Mouse (Mus musculus): ENCODE measurements around the gene Trip12. TPM values are rescaled to one million over a fixed set of nuclear protein-coding genes. Genes with fewer than 3 reads are reported as not detected.

Trip12 gene
- total and polyA plus RNA-seq, 3 experiments: 26.9 to 205 (median 177) TPM

DNA sequence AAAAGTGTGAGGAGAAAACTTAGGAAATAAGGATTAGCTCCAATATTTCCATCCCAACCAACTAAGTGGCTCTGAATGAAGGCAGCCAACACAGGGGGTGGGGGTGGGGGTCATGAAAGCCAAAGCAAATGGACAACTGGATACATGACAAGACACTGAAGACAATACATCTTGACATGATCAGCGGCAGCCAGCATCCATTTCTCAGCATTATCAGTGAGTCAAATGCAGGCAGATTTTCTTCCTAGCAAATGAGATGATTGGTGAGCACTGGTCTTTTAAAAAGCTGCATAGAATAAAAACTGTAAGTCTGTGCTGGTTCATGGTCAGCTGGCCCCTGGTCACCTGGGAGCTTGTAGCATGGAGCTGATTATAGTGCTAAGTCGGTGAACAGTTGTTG, 14.7 kb upstream of the Trip12 start:
- intact Hi-C loops (cut with DNase I): no loop called here
- TF ChIP-seq EP300 (IDR thresholded peaks at IDR 0.05; ENCODE audit: insufficient read depth, low read depth, low read length): no peak
- TF ChIP-seq POLR2A (IDR thresholded peaks at IDR 0.05; ENCODE audit: insufficient read depth, low read depth, low read length): no peak
- no peak for TF ChIP-seq CTCF (IDR thresholded peaks at IDR 0.05)
- Histone ChIP-seq H3K36me3 (ENCODE audit: control insufficient read depth, insufficient read depth, low read length) (no peaks in the 10 kb centered on the region), H3K79me2 (replicated peaks; ENCODE audit: control insufficient read depth, insufficient read depth, low read length) (no peaks in the 10 kb centered on the region), H3K9ac (ENCODE audit: low read depth, low read length) (no peak overlapping the region), H3K4me1 (ENCODE audit: control insufficient read depth, insufficient read depth, low read length) (peaks cover 3% of the 10 kb centered on the region; the same call in 1 of the 2 replicates), H3K4me3 (no peak overlapping the region), H3K27me3 (ENCODE audit: control insufficient read depth, insufficient read depth, low read length) (no peaks in the 10 kb centered on the region), H3K27ac (no peak overlapping the region)
- DNase-seq: no peak
- 82% methylated on average over 2 of the region's 2 CpGs for WGBS

DNA sequence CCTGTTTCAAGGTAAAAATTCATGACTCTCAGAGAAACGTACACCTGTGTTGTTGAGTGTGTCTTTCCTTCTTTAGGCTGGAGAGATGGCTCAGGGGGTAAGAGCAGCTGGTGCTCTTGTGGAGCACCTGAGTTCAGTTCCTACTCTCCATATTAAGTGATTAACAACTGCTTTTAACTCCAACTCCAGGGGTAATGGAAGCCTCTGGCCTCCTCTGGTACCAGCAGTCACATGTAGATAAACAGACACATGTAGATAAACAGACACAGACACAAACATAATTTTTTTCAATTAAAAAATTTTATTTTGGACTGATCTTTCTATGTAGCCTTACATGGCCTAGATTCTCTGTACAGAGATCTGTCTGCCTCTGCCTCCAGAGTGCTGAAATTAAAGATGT, 13.4 kb upstream of the Trip12 start:
- Histone ChIP-seq H3K4me1 (ENCODE audit: control insufficient read depth, insufficient read depth, low read length) (peaks cover 3% of the 10 kb centered on the region; the same call in 1 of the 2 replicates), H3K36me3 (ENCODE audit: control insufficient read depth, insufficient read depth, low read length) (no peaks in the 10 kb centered on the region), H3K9ac (ENCODE audit: low read depth, low read length) (no peak overlapping the region), H3K4me3 (no peak overlapping the region), H3K27ac (no peak overlapping the region), H3K27me3 (ENCODE audit: control insufficient read depth, insufficient read depth, low read length) (no peaks in the 10 kb centered on the region), H3K79me2 (replicated peaks; ENCODE audit: control insufficient read depth, insufficient read depth, low read length) (no peaks in the 10 kb centered on the region)
- no peak for DNase-seq
- intact Hi-C loops (cut with DNase I): no loop called here
- no peak for TF ChIP-seq EP300 (IDR thresholded peaks at IDR 0.05; ENCODE audit: insufficient read depth, low read depth, low read length)
- 91% methylated on average over 1 of the region's 1 CpGs for WGBS

DNA sequence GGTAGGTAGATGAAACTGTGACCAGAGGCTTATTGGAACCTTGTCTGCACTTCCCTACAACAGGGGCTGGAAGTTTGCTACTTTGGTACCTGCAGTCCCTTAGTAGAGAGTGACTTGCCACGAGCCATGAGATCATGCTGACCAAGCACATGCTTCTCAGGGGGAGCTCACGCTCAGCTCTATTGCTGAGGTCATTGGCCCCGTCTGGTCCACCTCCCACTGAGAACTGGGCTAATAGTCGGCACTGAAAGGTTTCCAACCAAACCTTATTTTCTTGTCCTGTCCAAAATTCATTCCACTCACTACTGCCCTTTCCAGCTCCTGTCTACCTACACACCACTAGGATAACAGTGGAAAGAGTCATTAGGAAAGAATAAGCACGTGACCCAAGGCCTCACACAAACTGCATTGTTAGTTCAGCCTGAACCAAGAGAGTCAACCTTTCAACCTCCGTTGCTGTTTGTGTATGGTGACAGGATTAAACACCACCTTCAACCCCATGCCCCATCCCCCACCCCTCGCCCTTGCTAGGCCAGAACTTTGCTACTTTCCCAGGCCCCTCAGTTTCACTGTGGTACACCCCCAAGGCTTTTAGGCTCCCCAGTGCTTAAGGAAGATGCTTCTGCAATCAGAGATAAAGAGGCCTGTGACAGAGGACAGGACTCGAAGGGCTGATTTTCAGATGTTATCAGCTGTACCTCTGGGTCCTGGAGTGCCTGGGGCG, 11.4 kb upstream of the Trip12 start:
- Histone ChIP-seq H3K4me1 (ENCODE audit: control insufficient read depth, insufficient read depth, low read length) (peaks cover 3% of the 10 kb centered on the region; the same call in 1 of the 2 replicates), H3K79me2 (replicated peaks; ENCODE audit: control insufficient read depth, insufficient read depth, low read length) (no peaks in the 10 kb centered on the region), H3K27me3 (ENCODE audit: control insufficient read depth, insufficient read depth, low read length) (no peaks in the 10 kb centered on the region), H3K9ac (ENCODE audit: low read depth, low read length) (no peak overlapping the region), H3K27ac (no peak overlapping the region), H3K4me3 (no peak overlapping the region), H3K36me3 (ENCODE audit: control insufficient read depth, insufficient read depth, low read length) (no peaks in the 10 kb centered on the region)
- DNase-seq: no peak
- TF ChIP-seq EP300 (IDR thresholded peaks at IDR 0.05; ENCODE audit: insufficient read depth, low read depth, low read length): no peak
- no peak for TF ChIP-seq CTCF (IDR thresholded peaks at IDR 0.05)
- no peak for TF ChIP-seq POLR2A (IDR thresholded peaks at IDR 0.05; ENCODE audit: insufficient read depth, low read depth, low read length)
- WGBS: 46% methylated on average over 9 of the region's 9 CpGs
- intact Hi-C loops (cut with DNase I): no loop called here

DNA sequence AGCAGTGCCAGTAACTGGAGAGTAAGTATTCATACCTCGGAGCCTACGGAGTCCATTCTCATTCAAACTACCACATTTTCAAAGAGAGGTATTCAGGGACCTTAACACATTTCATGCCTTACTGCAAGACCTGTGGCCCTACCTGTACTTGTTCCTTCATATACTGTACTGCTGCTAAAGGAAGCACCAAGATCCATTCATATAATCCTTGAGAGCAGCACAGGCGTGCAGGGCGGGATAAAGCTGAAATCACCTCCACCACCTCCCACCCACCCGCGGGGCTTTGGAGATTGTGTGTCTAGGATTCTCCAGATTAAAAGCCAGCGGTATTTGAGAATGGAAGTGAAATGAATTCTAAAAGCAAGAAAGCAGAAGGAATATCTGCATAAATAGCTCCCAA, 10.2 kb upstream of the Trip12 start:
- no peak overlapping the region for H3K9ac ChIP-seq (ENCODE audit: low read depth, low read length)
- no peak overlapping the region for H3K27ac ChIP-seq
- WGBS: 90% methylated on average over 7 of the region's 7 CpGs
- intact Hi-C loops (cut with DNase I): no loop called here
- H3K27me3 ChIP-seq (ENCODE audit: control insufficient read depth, insufficient read depth, low read length): no peaks in the 10 kb centered on the region
- TF ChIP-seq EP300 (IDR thresholded peaks at IDR 0.05; ENCODE audit: insufficient read depth, low read depth, low read length) (no peak), POLR2A (IDR thresholded peaks at IDR 0.05; ENCODE audit: insufficient read depth, low read depth, low read length) (no peak), CTCF (IDR thresholded peaks at IDR 0.05) (no peak)
- H3K79me2 ChIP-seq (replicated peaks; ENCODE audit: control insufficient read depth, insufficient read depth, low read length): no peaks in the 10 kb centered on the region
- H3K4me3 ChIP-seq: no peak overlapping the region
- peaks cover 3% of the 10 kb centered on the region; the same call in 1 of the 2 replicates for H3K4me1 ChIP-seq (ENCODE audit: control insufficient read depth, insufficient read depth, low read length)
- DNase-seq: no peak
- no peaks in the 10 kb centered on the region for H3K36me3 ChIP-seq (ENCODE audit: control insufficient read depth, insufficient read depth, low read length)

DNA sequence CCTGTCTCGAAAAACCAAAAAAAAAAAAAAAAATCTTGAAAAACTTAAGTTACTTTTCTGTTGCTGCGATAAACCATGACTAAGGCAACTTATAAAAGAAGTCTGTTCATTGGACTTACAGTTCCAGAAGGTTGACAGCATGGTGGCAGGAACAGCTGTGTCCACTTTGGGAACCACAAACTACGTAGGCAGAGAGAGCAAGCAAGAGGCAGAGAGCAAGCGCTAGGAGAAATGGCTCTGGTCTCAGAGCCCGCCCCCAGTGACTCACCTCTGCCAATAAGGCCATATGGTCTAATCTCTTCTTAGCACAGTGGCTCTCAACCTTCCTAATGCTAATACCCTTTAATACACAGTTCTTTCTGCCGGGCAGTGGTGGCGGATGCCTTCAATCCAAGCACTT, 9.5 kb upstream of the Trip12 start:
- H3K27me3 ChIP-seq (ENCODE audit: control insufficient read depth, insufficient read depth, low read length): no peaks in the 10 kb centered on the region
- no peaks in the 10 kb centered on the region for H3K79me2 ChIP-seq (replicated peaks; ENCODE audit: control insufficient read depth, insufficient read depth, low read length)
- TF ChIP-seq POLR2A (IDR thresholded peaks at IDR 0.05; ENCODE audit: insufficient read depth, low read depth, low read length) (no peak), EP300 (IDR thresholded peaks at IDR 0.05; ENCODE audit: insufficient read depth, low read depth, low read length) (no peak), CTCF (IDR thresholded peaks at IDR 0.05) (no peak)
- H3K36me3 ChIP-seq (ENCODE audit: control insufficient read depth, insufficient read depth, low read length): no peaks in the 10 kb centered on the region
- peaks cover 3% of the 10 kb centered on the region; the same call in 1 of the 2 replicates for H3K4me1 ChIP-seq (ENCODE audit: control insufficient read depth, insufficient read depth, low read length)
- H3K27ac ChIP-seq: no peak overlapping the region
- WGBS: 93% methylated on average over 7 of the region's 7 CpGs
- H3K9ac ChIP-seq (ENCODE audit: low read depth, low read length): no peak overlapping the region
- intact Hi-C loops (cut with DNase I): no loop called here
- H3K4me3 ChIP-seq: no peak overlapping the region
- no peak for DNase-seq

DNA sequence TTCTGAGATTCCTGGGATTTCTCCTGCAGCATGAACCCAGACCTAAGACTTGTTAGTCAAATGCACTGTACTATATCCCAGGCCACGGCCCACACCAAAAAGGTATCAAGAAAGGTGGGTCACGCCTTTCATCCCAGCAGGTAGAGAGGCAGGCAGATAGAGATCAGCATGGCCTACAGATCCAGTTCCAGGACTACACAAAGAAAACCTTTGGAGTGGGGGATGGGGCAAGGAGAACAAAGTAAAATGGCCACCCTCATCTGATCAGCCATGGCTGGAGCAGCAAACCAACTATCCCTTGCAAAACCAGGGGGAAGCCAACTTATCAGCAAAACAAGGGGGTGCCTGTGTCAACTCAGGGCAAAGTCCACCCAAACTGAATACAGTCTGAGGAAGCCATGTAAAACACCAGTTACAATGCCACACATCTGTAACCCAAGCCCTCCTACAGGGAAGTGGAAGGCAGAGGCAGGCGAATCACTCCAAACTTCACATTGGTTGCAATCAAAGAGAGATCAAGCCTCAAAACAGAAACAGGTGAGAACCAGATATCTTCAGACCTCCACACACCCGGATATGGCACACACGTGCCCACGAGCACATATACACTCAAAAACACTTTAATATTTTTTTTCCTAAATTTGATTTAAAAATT, 8.6 kb upstream of the Trip12 start:
- H3K36me3 ChIP-seq (ENCODE audit: control insufficient read depth, insufficient read depth, low read length): no peaks in the 10 kb centered on the region
- no peak overlapping the region for H3K9ac ChIP-seq (ENCODE audit: low read depth, low read length)
- H3K79me2 ChIP-seq (replicated peaks; ENCODE audit: control insufficient read depth, insufficient read depth, low read length): no peaks in the 10 kb centered on the region
- DNase-seq: no peak
- 95% methylated on average over 6 of the region's 6 CpGs for WGBS
- TF ChIP-seq CTCF (IDR thresholded peaks at IDR 0.05) (no peak), POLR2A (IDR thresholded peaks at IDR 0.05; ENCODE audit: insufficient read depth, low read depth, low read length) (no peak), EP300 (IDR thresholded peaks at IDR 0.05; ENCODE audit: insufficient read depth, low read depth, low read length) (no peak)
- no peak overlapping the region for H3K4me3 ChIP-seq
- peaks cover 3% of the 10 kb centered on the region; the same call in 1 of the 2 replicates for H3K4me1 ChIP-seq (ENCODE audit: control insufficient read depth, insufficient read depth, low read length)
- H3K27me3 ChIP-seq (ENCODE audit: control insufficient read depth, insufficient read depth, low read length): no peaks in the 10 kb centered on the region
- intact Hi-C loops (cut with DNase I): no loop called here
- no peak overlapping the region for H3K27ac ChIP-seq

All from heart, adult 2 months (tissue).